ENCODE assay signal across 24 mouse cellular contexts in the genomic region with DNA sequence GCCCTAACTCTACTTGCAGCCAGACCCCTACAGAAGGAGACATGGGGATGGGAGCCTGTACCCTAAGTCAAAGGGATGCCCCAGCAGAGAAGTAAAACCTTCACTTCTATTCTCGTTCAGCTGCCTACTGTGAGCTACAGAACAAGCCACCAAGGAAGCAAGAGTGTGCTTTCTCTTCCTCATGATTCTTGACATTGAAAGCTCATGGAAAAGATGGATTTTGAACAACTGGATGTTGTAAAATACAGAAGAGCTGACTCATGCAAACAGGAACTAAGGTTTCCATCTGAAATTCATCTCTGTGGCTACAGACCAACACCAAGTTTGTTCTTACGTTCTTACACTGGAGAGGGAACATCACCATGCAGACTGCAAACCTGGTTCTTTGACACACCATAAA.
"Had no signal": no experiment of that assay in that cellular context is flagged by ENCODE, and none has a peak within 500 bp of the region (broad histone marks: within the 10 kb centered on the region; RNA-seq: fewer than 3 reads in every experiment).

No protein-coding gene starts in this region.

- H3K4me2 ChIP-seq: heart, embryonic 11.5 days; heart, embryonic 13.5 days; heart, embryonic 15.5 days; hindbrain, embryonic 13.5 days; hindbrain, embryonic 15.5 days; kidney, embryonic 15.5 days; liver, embryonic 12.5 days had no signal

- H3K9me3 ChIP-seq: heart, embryonic 13.5 days; heart, embryonic 15.5 days; hindbrain, embryonic 13.5 days; hindbrain, embryonic 15.5 days; kidney, embryonic 15.5 days; liver, embryonic 12.5 days had no signal

- H3K27me3 ChIP-seq: heart, embryonic 13.5 days; heart, embryonic 15.5 days; hindbrain, embryonic 13.5 days; hindbrain, embryonic 15.5 days; kidney, embryonic 15.5 days; liver, embryonic 12.5 days had no signal

- H3K36me3 ChIP-seq: hindbrain, embryonic 13.5 days; hindbrain, embryonic 15.5 days; liver, embryonic 12.5 days had no signal

- H3K4me1 ChIP-seq: hindbrain, embryonic 15.5 days; liver, embryonic 12.5 days had no signal

- H3K9ac ChIP-seq: heart, embryonic 13.5 days; heart, embryonic 15.5 days; hindbrain, embryonic 13.5 days; hindbrain, embryonic 15.5 days; kidney, embryonic 15.5 days; liver, embryonic 12.5 days; liver, embryonic 14.5 days had no signal

- H3K4me3 ChIP-seq: gastrocnemius, adult 2 months; heart, adult 2 months; heart, embryonic 13.5 days; heart, embryonic 15.5 days; hindbrain, embryonic 13.5 days; hindbrain, embryonic 15.5 days; kidney, embryonic 15.5 days; left cerebral cortex, adult 2 months; liver, embryonic 12.5 days had no signal

- DNase-seq: gastrocnemius, adult 2 months; gastrocnemius, postnatal 10 days; gastrocnemius, postnatal 25 days; heart, adult 2 months; heart, postnatal 14 days; heart, postnatal 36 days; kidney, adult 11 months; kidney, adult 2 months; kidney, adult 9 months; kidney, postnatal 14 days; kidney, postnatal 36 days; layer of hippocampus, adult 9-11 months had no signal

- H3K27ac ChIP-seq: gastrocnemius, adult 2 months; heart, adult 2 months; heart, embryonic 13.5 days; heart, embryonic 15.5 days; hindbrain, embryonic 13.5 days; hindbrain, embryonic 15.5 days; hindbrain, postnatal 0 days; kidney, postnatal 0 days; left cerebral cortex, adult 2 months; liver, embryonic 12.5 days; liver, embryonic 14.5 days had no signal

- ATAC-seq: hindbrain, postnatal 0 days; intestine, embryonic 16.5 days; liver, embryonic 12.5 days had no signal
